ENCODE assay signal across 25 mouse cellular contexts in the genomic region with DNA sequence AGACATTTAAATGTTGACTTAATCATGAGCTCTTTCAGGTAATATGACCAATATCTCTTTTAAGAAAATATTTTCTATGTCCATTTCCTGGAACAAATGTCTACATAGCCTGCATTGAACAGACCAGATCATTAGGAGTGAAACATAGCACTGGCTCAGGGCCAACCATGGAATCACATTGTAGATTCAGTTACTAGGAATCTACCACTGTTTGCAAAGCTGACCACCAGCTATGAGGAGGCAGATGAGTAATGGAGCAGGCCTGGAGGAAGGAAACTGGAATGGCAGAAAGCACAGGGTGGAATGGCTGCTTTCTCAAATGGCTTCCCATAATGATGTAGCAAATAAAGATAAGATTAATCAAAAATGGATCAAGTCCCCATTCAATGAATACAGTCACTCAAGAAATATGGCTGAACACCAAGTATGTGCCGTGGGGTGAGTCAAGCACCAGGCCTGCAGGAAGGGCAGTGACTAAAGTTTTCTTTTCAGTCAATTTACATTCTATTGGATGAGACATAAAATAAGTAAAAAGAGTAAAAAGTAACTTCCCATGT.
A peak's percentile ranks its signal among the peaks of the same experiment; 100 is the strongest.
DNase-seq lines count a peak whose midpoint lies in the region; TF ChIP-seq lines count a peak whose summit lies in the region.
"Had no signal": no experiment of that assay in that cellular context is flagged by ENCODE, and none has a peak within 500 bp of the region (broad histone marks: within the 10 kb centered on the region; RNA-seq: fewer than 3 reads in every experiment).

No protein-coding gene starts in this region.

- TF ChIP-seq CTCF in C2C12 (IDR thresholded peaks at IDR 0.05; ENCODE audit: control insufficient read depth, insufficient read depth, insufficient read length), result no peak

- peak; percentile 33 to 43 for DNase-seq in kidney, postnatal 4 days
- DNase-seq in kidney, adult 8-10 months, result no peak
- DNase-seq in 3134 (ENCODE audit: extremely low read depth, insufficient read length, low spot score), result peak; percentile 68
- DNase-seq in fibroblast of lung, adult 2 months (ENCODE audit: low read depth), result peak; percentile 67
- DNase-seq in cerebellum, postnatal 14 days, result no peak
- no peak for DNase-seq in thymus, postnatal 14 days
- no peak for DNase-seq in thymus, postnatal 4 days
- DNase-seq: adrenal gland, postnatal 25 days; cerebellum, adult 11-12 months; cerebellum, postnatal 10 days; gastrocnemius, postnatal 36 days; heart, postnatal 10 days; lung, postnatal 36 days; retina, postnatal 1 day; right cerebral cortex, postnatal 25 days; spleen, adult 18-20 months had no signal

- H3ac ChIP-seq in C2C12 (ENCODE audit: control insufficient read depth, insufficient read length, low read depth), result no peak overlapping the region

- H3K27me3 ChIP-seq in C2C12 (ENCODE audit: control insufficient read depth, insufficient read depth, insufficient read length), result no peaks in the 10 kb centered on the region
- H3K27me3 ChIP-seq: embryonic facial prominence, embryonic 15.5 days; heart, embryonic 13.5 days; limb, embryonic 13.5 days; midbrain, embryonic 13.5 days; neural tube, embryonic 15.5 days had no signal

- no peak overlapping the region for H3K4me3 ChIP-seq in C2C12 (ENCODE audit: insufficient read depth, poor library complexity, severe bottlenecking)
- H3K4me3 ChIP-seq: embryonic facial prominence, embryonic 10.5 days; embryonic facial prominence, embryonic 15.5 days; heart, embryonic 13.5 days; limb, embryonic 13.5 days; megakaryocyte, embryonic 14.5 days; midbrain, embryonic 13.5 days; neural tube, embryonic 15.5 days had no signal

- no peaks in the 10 kb centered on the region for H3K36me3 ChIP-seq in C2C12 (ENCODE audit: control insufficient read depth, insufficient read depth)
- H3K36me3 ChIP-seq: embryonic facial prominence, embryonic 10.5 days; embryonic facial prominence, embryonic 15.5 days; G1E; heart, embryonic 13.5 days; limb, embryonic 13.5 days; midbrain, embryonic 13.5 days; neural tube, embryonic 15.5 days had no signal

- H3K79me3 ChIP-seq in C2C12 (ENCODE audit: low read depth), result no peaks in the 10 kb centered on the region

- H3K79me2 ChIP-seq in C2C12 (ENCODE audit: control insufficient read depth, insufficient read depth), result no peaks in the 10 kb centered on the region

TF ChIP-seq in C2C12, 6 proteins besides CTCF, POLR2A, EP300 and RAD21:
- TF ChIP-seq USF1 (IDR thresholded peaks at IDR 0.05; ENCODE audit: low read depth) (no peak), FOSL1 (IDR thresholded peaks at IDR 0.05; ENCODE audit: insufficient read depth, low read length, poor library complexity, severe bottlenecking) (peak; percentile 61), MAX (IDR thresholded peaks at IDR 0.05) (peak; percentile 28), CEBPB (IDR thresholded peaks at IDR 0.05; ENCODE audit: low read depth) (no peak), MYOG (IDR thresholded peaks at IDR 0.05; ENCODE audit: control insufficient read depth, extremely low read depth, insufficient read length) (no peak), MYOD1 (IDR thresholded peaks at IDR 0.05; ENCODE audit: control insufficient read depth, insufficient read length, low read depth) (peak; percentile 50)

Comparison
In these comparisons a context has a peak if more than half of its experiments do, and no peak if none do; other contexts are left out.
1. DNase-seq: peak in kidney, postnatal 4 days (2 of 2), 3134 (single experiment) and fibroblast of lung, adult 2 months (single experiment); none in kidney, adult 8-10 months (0 of 2), cerebellum, postnatal 14 days (0 of 2), thymus, postnatal 14 days (single experiment) and thymus, postnatal 4 days (single experiment).